Mouse (Mus musculus): ENCODE measurements around the gene Haao. TPM values are rescaled to one million over a fixed set of nuclear protein-coding genes. Genes with fewer than 3 reads are reported as not detected.
A peak's percentile ranks its signal among the peaks of the same experiment; 100 is the strongest.

Haao gene
- 0.18 TPM in 1 of 2 replicates, not detected in the other for polyA plus RNA-seq (2014; fragmentation: Nextera tagmentation; extraction: Ambion mirVana)

GRCm38 (mm10) chr17:83847815-83848214, at the start of gene Haao:
Haao (minus strand) TSS chr17:83847963.
- no peak within 1 kb of the TSS for H3K27ac ChIP-seq (ENCODE audit: low read depth, low read length)
- H3K4me2 ChIP-seq (replicated peaks; ENCODE audit: low read depth, low read length), result no peak within 1 kb of the TSS
- H3K36me3 ChIP-seq (ENCODE audit: control insufficient read depth, insufficient read depth, low read length), result no peaks in the 10 kb centered on the region
- H3K9me3 ChIP-seq (ENCODE audit: control insufficient read depth, low read length), result no peaks in the 10 kb centered on the region
- H3K9ac ChIP-seq (ENCODE audit: low read depth, low read length), result no peak within 1 kb of the TSS
- ATAC-seq (ENCODE audit: low FRiP score) (no peak), DNase-seq (ENCODE audit: low spot score) (no peak)
- H3K27me3 ChIP-seq (ENCODE audit: control insufficient read depth, insufficient read depth, low read length), result no peaks in the 10 kb centered on the region
- 81% methylated on average over 3 of the region's 3 CpGs for WGBS
- H3K4me3 ChIP-seq (ENCODE audit: low read depth, low read length), result no peak within 1 kb of the TSS
- H3K4me1 ChIP-seq (replicated peaks; ENCODE audit: control insufficient read depth, insufficient read depth, low read length), result no peaks in the 10 kb centered on the region

DNA sequence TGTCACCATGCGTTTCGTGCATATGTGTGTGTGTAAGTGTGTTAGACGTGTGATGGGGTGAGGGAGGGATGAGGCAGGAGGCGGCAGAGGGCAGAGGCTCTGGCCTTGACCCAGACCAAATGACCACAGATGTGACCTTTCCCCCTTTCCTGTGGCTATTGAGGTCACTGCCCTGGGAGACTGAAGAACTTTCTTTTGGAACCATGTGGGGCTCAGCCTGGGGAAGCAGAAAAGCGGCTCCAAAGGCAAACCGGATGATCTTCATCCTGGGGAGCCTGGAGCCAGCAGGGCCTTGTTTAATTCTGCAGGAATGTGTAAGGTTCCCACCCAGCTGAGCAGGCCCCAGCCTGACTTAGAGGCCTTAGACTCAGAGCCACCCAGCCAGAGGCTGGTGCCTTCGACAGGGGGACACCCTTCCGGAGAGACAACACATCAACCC, 49.6 kb upstream of the Haao start:
- no peak overlapping the region for H3K4me3 ChIP-seq (ENCODE audit: low read depth, low read length)
- ATAC-seq (ENCODE audit: low FRiP score), result no peak
- DNase-seq (ENCODE audit: low spot score), result no peak
- no peaks in the 10 kb centered on the region for H3K4me1 ChIP-seq (replicated peaks; ENCODE audit: control insufficient read depth, insufficient read depth, low read length)
- no peaks in the 10 kb centered on the region for H3K36me3 ChIP-seq (ENCODE audit: control insufficient read depth, insufficient read depth, low read length)
- H3K27ac ChIP-seq (ENCODE audit: low read depth, low read length), result no peak overlapping the region
- WGBS, result 51% methylated on average over 8 of the region's 8 CpGs
- H3K27me3 ChIP-seq (ENCODE audit: control insufficient read depth, insufficient read depth, low read length), result no peaks in the 10 kb centered on the region
- H3K9ac ChIP-seq (ENCODE audit: low read depth, low read length), result no peak overlapping the region
- no peaks in the 10 kb centered on the region for H3K9me3 ChIP-seq (ENCODE audit: control insufficient read depth, low read length)
- no peak overlapping the region for H3K4me2 ChIP-seq (replicated peaks; ENCODE audit: low read depth, low read length)

GRCm38 (mm10) chr17:83896723-83897122, 49.0 kb upstream of the Haao start:
- WGBS, result 21% methylated on average over 10 of the region's 10 CpGs
- no peak overlapping the region for H3K27ac ChIP-seq (ENCODE audit: low read depth, low read length)

DNA sequence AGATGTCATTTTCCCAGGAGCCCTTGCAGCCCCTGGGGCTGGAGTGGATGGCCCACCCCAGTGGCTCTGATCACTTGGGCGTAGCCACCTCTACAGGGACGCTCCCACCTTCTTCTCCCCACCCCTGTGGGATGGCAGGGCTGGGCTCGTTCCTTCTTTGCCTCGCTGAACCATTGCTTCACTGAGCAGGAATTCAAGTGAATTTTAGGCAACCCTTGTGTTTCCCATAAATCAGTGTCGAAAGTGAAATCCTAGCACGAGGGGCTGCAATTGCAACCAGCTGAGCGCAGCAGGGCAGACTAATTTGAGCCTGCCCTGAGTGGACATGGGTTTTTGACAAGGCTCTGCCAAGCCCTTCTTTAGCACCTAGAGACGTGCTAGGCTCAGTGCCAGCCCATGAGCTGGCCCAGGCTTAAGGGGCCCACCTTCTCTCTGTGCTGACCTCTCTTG, 47.6 kb upstream of the Haao start:
- Histone ChIP-seq H3K27me3 (ENCODE audit: control insufficient read depth, insufficient read depth, low read length) (no peaks in the 10 kb centered on the region), H3K36me3 (ENCODE audit: control insufficient read depth, insufficient read depth, low read length) (no peaks in the 10 kb centered on the region)
- 55% methylated on average over 8 of the region's 8 CpGs for WGBS

More at GRCm38 (mm10) chr17:83896723-83897122, 49.0 kb upstream of the Haao start:
- no peak overlapping the region for H3K4me2 ChIP-seq (replicated peaks; ENCODE audit: low read depth, low read length)
- H3K4me3 ChIP-seq (ENCODE audit: low read depth, low read length), result no peak overlapping the region
- DNase-seq (ENCODE audit: low spot score) (peak; percentile 73), ATAC-seq (ENCODE audit: low FRiP score) (peak; percentile 45; the same call in 1 of the 2 replicates)
- no peaks in the 10 kb centered on the region for H3K4me1 ChIP-seq (replicated peaks; ENCODE audit: control insufficient read depth, insufficient read depth, low read length)
- H3K9me3 ChIP-seq (ENCODE audit: control insufficient read depth, low read length), result no peaks in the 10 kb centered on the region
- no peaks in the 10 kb centered on the region for H3K27me3 ChIP-seq (ENCODE audit: control insufficient read depth, insufficient read depth, low read length)
- H3K36me3 ChIP-seq (ENCODE audit: control insufficient read depth, insufficient read depth, low read length), result no peaks in the 10 kb centered on the region
- no peak overlapping the region for H3K9ac ChIP-seq (ENCODE audit: low read depth, low read length)

GRCm38 (mm10) chr17:83893134-83893533, 45.4 kb upstream of the Haao start:
- Histone ChIP-seq H3K36me3 (ENCODE audit: control insufficient read depth, insufficient read depth, low read length) (no peaks in the 10 kb centered on the region), H3K27me3 (ENCODE audit: control insufficient read depth, insufficient read depth, low read length) (no peaks in the 10 kb centered on the region), H3K4me2 (replicated peaks; ENCODE audit: low read depth, low read length) (no peak overlapping the region), H3K9ac (ENCODE audit: low read depth, low read length) (no peak overlapping the region), H3K4me3 (ENCODE audit: low read depth, low read length) (no peak overlapping the region), H3K4me1 (replicated peaks; ENCODE audit: control insufficient read depth, insufficient read depth, low read length) (no peaks in the 10 kb centered on the region), H3K27ac (ENCODE audit: low read depth, low read length) (no peak overlapping the region), H3K9me3 (ENCODE audit: control insufficient read depth, low read length) (no peaks in the 10 kb centered on the region)
- ATAC-seq (ENCODE audit: low FRiP score), result no peak
- DNase-seq (ENCODE audit: low spot score), result no peak
- WGBS, result 92% methylated on average over 4 of the region's 4 CpGs

More for the DNA sequence above, 47.6 kb upstream of the Haao start:
- H3K4me1 ChIP-seq (replicated peaks; ENCODE audit: control insufficient read depth, insufficient read depth, low read length), result no peaks in the 10 kb centered on the region
- no peak overlapping the region for H3K27ac ChIP-seq (ENCODE audit: low read depth, low read length)
- no peak overlapping the region for H3K9ac ChIP-seq (ENCODE audit: low read depth, low read length)
- DNase-seq (ENCODE audit: low spot score), result no peak
- H3K9me3 ChIP-seq (ENCODE audit: control insufficient read depth, low read length), result no peaks in the 10 kb centered on the region
- no peak overlapping the region for H3K4me2 ChIP-seq (replicated peaks; ENCODE audit: low read depth, low read length)
- ATAC-seq (ENCODE audit: low FRiP score), result no peak
- no peak overlapping the region for H3K4me3 ChIP-seq (ENCODE audit: low read depth, low read length)

- ATAC-seq (ENCODE audit: low FRiP score), result no peak
Measured at GRCm38 (mm10) chr17:83891864-83892263, 44.1 kb upstream of the Haao start.

DNA sequence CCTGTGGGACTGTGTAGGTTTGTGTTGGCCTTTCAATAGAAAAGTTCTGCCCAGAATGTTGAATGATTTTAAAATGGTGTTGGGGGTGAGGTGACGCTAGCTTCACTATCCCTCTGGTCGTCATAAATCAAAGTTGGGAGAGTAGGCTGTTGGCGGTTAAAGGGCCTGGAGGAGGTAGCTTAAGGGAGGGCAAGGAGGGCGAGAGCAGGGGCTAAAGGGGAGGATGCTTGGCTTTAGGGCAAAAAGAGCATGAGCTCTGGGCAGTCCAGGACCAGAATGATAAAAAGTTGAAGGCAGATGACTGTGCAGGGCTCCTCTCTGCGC, 42.6 kb upstream of the Haao start:
- 83% methylated on average over 5 of the region's 5 CpGs for WGBS
- ATAC-seq (ENCODE audit: low FRiP score), result no peak

More at GRCm38 (mm10) chr17:83891864-83892263, 44.1 kb upstream of the Haao start:
- Histone ChIP-seq H3K27me3 (ENCODE audit: control insufficient read depth, insufficient read depth, low read length) (no peaks in the 10 kb centered on the region), H3K9ac (ENCODE audit: low read depth, low read length) (no peak overlapping the region), H3K36me3 (ENCODE audit: control insufficient read depth, insufficient read depth, low read length) (no peaks in the 10 kb centered on the region), H3K4me3 (ENCODE audit: low read depth, low read length) (no peak overlapping the region), H3K27ac (ENCODE audit: low read depth, low read length) (no peak overlapping the region), H3K4me2 (replicated peaks; ENCODE audit: low read depth, low read length) (no peak overlapping the region), H3K4me1 (replicated peaks; ENCODE audit: control insufficient read depth, insufficient read depth, low read length) (no peaks in the 10 kb centered on the region), H3K9me3 (ENCODE audit: control insufficient read depth, low read length) (no peaks in the 10 kb centered on the region)
- DNase-seq (ENCODE audit: low spot score), result no peak
- WGBS, result 80% methylated on average over 9 of the region's 9 CpGs

DNA sequence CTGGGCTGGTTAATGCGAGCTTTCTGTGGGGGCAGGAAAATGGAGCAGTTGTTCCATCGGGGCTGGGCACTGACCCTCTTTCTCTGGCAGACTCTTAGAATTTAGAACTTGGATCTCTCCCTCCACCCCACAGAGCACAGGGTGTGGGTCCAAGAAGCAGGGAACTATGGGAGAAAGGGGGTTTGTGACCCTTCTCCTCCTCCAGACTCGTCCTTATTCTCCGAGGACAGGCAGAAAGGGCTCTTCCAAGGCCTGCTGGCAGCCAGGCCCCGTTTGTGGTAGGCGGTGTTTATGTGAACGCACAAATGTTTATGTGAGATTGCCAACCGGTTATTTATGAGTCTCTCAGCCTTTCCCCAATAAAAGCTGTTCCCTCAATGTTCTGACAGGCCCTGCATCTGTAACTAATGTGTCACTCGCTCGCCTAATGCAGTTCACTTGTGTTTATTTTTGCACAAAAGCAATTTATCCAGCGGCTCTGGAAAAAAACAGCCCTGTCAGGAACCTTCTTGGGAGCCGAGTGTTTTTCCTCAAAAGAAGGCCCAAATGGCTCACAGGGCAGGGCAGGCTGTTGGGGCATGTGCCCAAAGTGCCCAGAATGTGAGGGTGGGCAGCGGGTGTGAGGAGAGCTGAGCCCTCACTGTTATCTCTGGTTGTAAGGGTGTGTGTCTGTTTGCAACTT, 42.1 kb upstream of the Haao start:
- Histone ChIP-seq H3K4me1 (replicated peaks; ENCODE audit: control insufficient read depth, insufficient read depth, low read length) (no peaks in the 10 kb centered on the region), H3K9ac (ENCODE audit: low read depth, low read length) (no peak overlapping the region), H3K9me3 (ENCODE audit: control insufficient read depth, low read length) (no peaks in the 10 kb centered on the region), H3K27ac (ENCODE audit: low read depth, low read length) (no peak overlapping the region; the same call in 1 of the 2 replicates), H3K4me2 (replicated peaks; ENCODE audit: low read depth, low read length) (no peak overlapping the region), H3K27me3 (ENCODE audit: control insufficient read depth, insufficient read depth, low read length) (no peaks in the 10 kb centered on the region), H3K36me3 (ENCODE audit: control insufficient read depth, insufficient read depth, low read length) (no peaks in the 10 kb centered on the region), H3K4me3 (ENCODE audit: low read depth, low read length) (no peak overlapping the region)
- 73% methylated on average over 13 of the region's 13 CpGs for WGBS
- ATAC-seq (ENCODE audit: low FRiP score) (no peak), DNase-seq (ENCODE audit: low spot score) (no peak)

More for the DNA sequence above, 42.6 kb upstream of the Haao start:
- no peak overlapping the region for H3K4me3 ChIP-seq (ENCODE audit: low read depth, low read length)
- H3K9ac ChIP-seq (ENCODE audit: low read depth, low read length), result no peak overlapping the region
- H3K27me3 ChIP-seq (ENCODE audit: control insufficient read depth, insufficient read depth, low read length), result no peaks in the 10 kb centered on the region
- H3K9me3 ChIP-seq (ENCODE audit: control insufficient read depth, low read length), result no peaks in the 10 kb centered on the region
- H3K27ac ChIP-seq (ENCODE audit: low read depth, low read length), result no peak overlapping the region; the same call in 1 of the 2 replicates
- no peak for DNase-seq (ENCODE audit: low spot score)
- H3K4me1 ChIP-seq (replicated peaks; ENCODE audit: control insufficient read depth, insufficient read depth, low read length), result no peaks in the 10 kb centered on the region
- no peak overlapping the region for H3K4me2 ChIP-seq (replicated peaks; ENCODE audit: low read depth, low read length)
- H3K36me3 ChIP-seq (ENCODE audit: control insufficient read depth, insufficient read depth, low read length), result no peaks in the 10 kb centered on the region

DNA sequence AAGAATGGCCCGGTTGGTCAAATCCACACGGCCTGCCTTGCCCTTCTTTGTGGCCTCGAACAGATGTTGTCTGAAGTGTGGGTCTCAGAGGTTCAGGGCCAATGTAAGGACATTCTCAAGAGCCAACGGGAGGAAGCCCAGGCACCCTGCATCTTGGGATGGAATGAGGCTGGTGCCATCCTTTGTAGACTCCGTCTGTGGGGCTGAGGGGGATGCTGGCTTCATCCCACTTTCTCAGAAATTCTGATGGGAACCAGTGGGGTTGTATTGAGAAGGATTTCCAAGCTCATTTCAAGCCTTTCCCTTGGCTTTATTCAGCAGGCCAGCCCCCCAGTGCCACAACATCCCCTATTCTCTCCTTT, 41.5 kb upstream of the Haao start:
- 86% methylated on average over 5 of the region's 5 CpGs for WGBS
- H3K4me3 ChIP-seq (ENCODE audit: low read depth, low read length), result no peak overlapping the region
- no peak overlapping the region for H3K27ac ChIP-seq (ENCODE audit: low read depth, low read length)
- H3K4me2 ChIP-seq (replicated peaks; ENCODE audit: low read depth, low read length), result no peak overlapping the region
- no peak overlapping the region for H3K9ac ChIP-seq (ENCODE audit: low read depth, low read length)
- no peaks in the 10 kb centered on the region for H3K9me3 ChIP-seq (ENCODE audit: control insufficient read depth, low read length)
- H3K4me1 ChIP-seq (replicated peaks; ENCODE audit: control insufficient read depth, insufficient read depth, low read length), result no peaks in the 10 kb centered on the region
- DNase-seq (ENCODE audit: low spot score), result no peak
- ATAC-seq (ENCODE audit: low FRiP score), result no peak
- H3K27me3 ChIP-seq (ENCODE audit: control insufficient read depth, insufficient read depth, low read length), result no peaks in the 10 kb centered on the region
- H3K36me3 ChIP-seq (ENCODE audit: control insufficient read depth, insufficient read depth, low read length), result no peaks in the 10 kb centered on the region
